Mouse (Mus musculus) cortical plate, adult 2 months (tissue): ENCODE results near the gene Nbea. TPM values are rescaled to one million over a fixed set of nuclear protein-coding genes. Genes with fewer than 3 reads are reported as not detected.

Source experiments
- H3K27ac ChIP-seq: fragments of 200-500 bp; 2 replicates; pipeline ENCODE4 v1.5.1; 2012; ENCODE audit warnings: low read length, control low read depth, inconsistent platforms; ENCODE audit not compliant: insufficient read depth
- H3K4me1 ChIP-seq: fragments of 200-500 bp; 2 replicates; pipeline ENCODE4 v1.6.1; 2011; ENCODE audit warnings: low read length; ENCODE audit not compliant: control insufficient read depth, insufficient read depth
- H3K4me3 ChIP-seq: fragments of 200-500 bp; 2 replicates; pipeline ENCODE4 v1.5.1; 2011; ENCODE audit warnings: mild to moderate bottlenecking, low read length, control low read depth; ENCODE audit not compliant: insufficient read depth
- CTCF ChIP-seq: fragments of 200-500 bp; IDR thresholded peaks from 2 replicates; pipeline ENCODE4 v1.5.1; 2011; ENCODE audit warnings: mild to moderate bottlenecking, control low read depth, low read length; ENCODE audit not compliant: insufficient read depth; ENCODE audit errors: extremely low read depth
- POLR2A ChIP-seq: fragments of 200-500 bp; IDR thresholded peaks from 2 replicates; pipeline ENCODE4 v1.6.1; 2011; ENCODE audit warnings: mild to moderate bottlenecking, low read length, control low read depth; ENCODE audit not compliant: insufficient read depth; ENCODE audit errors: extremely low read depth
- polyA plus RNA-seq: library from polyadenylated mRNA; depleted of rRNA; stranded (reverse); fragments of >200 nt; gene quantifications from 2 replicates; pipeline ENCODE4 v1.2.3, GENCODE M21; 2012; rRNA removed

Nbea gene
- 115 and 123 TPM in 2 replicates for polyA plus RNA-seq

DNA sequence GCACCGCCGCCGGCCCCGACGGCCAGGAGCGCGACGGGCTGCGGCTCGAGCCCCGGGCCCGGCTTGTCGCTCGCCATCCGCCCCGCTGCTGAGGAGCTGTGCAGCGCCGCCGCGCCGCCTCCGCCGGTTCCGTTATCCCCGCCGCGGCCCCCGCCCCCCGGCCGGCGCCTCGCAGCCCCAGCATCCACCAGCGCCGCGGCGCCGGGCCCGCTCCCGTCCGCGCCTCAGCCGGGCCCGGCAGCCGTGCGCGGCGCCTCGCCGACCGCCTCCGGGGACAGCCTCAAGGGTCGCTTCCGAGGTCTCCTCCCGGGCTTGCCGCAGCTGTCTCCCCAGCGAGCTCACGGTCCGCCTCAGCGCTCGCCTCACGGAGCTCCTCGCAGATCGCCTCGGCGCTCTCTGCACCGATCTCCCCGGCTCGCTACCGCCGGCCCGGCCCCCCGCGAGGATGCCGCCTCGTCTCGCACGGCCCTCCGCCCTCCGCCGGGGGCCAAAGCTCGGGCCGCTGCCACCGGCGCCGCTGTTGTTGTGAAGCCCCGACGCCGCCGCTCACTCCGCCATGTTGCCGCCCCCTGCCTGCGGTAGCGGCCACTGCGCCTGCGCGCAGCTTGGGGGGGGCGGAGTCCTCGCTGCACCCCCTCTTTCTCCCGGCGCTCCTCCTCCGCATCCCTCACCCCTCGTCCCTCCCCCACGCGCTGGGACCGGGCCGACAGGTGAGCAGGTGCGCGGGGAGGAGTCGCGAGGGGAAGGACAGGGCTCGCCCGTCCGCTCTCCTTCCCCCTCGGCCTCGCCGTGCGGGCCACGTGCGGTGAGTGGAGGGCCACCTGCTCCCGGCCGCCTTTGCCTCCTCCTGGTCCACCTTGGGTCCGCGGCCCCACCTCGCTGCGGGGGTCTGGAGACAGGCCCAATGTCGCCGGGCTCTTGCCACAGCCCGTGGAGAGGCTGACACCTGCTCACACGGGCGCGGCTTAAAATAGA, at the start of gene Nbea:
Nbea (minus strand) TSS at position 543 of the 975 bp plus-strand sequence.
- Histone ChIP-seq H3K4me3 (peak within 1 kb of the TSS; percentile 70), H3K4me1 (no peaks in the 10 kb centered on the region), H3K27ac (peak within 1 kb of the TSS; percentile 100)
- TF ChIP-seq CTCF = no peak
- TF ChIP-seq POLR2A = peak; percentile 67; the same call in 1 of the 2 replicates

DNA sequence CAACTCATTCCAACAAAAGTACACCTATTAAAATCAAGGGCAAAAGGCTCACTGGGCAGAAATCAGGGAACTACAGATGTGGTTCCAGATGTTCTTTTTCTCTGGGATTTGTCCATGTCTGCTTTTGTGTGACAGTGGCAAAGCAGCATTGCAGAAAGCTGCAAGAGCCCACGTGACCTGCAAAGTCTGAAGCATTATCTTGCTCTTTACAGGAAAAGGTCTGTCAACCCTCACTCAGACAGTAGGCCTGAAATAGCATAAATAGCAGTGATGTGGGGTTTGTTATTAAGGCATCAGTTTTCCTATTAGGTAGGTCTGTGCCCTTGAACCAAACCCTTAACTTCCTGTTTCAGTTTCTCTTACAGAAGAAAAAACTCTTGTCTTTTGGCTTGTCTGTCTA, 45.8 kb upstream of the Nbea start:
- TF ChIP-seq CTCF = no peak

DNA sequence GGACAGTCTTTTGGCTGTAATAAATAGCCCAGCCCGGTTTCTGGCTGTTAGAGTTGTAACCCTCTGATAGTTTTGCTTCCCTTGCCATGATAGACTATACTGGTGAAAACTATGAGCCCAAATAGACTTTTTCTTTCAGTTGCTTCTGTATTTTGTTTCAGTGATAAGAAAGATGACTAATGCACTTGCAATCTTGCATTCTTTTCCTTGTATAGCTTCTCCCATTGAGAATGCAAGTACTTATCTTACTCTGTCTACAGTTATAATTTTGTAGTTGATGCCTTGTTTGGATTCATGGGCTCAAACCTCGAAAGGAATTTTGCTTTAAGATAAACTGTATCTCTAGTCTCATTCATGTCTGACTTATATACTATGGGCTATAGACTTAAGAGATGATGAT, 32.5 kb upstream of the Nbea start:
- Histone ChIP-seq H3K4me3 (no peak overlapping the region), H3K27ac (no peak overlapping the region), H3K4me1 (no peaks in the 10 kb centered on the region)
- TF ChIP-seq CTCF (no peak), POLR2A (no peak)

More for the DNA sequence above, 45.8 kb upstream of the Nbea start:
- H3K4me3 ChIP-seq = no peak overlapping the region
- H3K27ac ChIP-seq = no peak overlapping the region
- H3K4me1 ChIP-seq = no peaks in the 10 kb centered on the region

DNA sequence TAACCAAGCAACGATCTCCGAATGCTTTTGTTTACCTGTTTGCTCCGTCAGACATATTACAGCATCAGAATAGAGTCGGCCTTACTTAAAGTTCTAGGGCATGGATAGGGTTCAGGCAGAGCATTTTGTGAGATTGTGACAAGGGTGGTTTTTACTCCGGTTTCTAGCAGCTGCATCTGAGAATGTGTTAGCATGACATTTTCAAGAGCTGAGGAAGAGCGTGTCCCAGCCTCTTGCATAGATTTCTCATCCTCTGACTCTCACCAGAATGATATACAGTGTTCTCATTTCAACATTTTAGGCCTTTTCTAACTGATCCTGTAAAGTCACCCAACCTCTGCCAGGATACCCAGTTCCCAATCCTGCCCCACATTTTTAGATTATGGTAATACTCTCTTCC, 20.5 kb upstream of the Nbea start:
- Histone ChIP-seq H3K27ac (peak overlapping the region; percentile 76; the same call in 1 of the 2 replicates), H3K4me1 (peaks cover 2% of the 10 kb centered on the region), H3K4me3 (no peak overlapping the region)
- TF ChIP-seq CTCF (no peak), POLR2A (no peak)

- Histone ChIP-seq H3K4me3 (no peak overlapping the region), H3K4me1 (no peaks in the 10 kb centered on the region), H3K27ac (no peak overlapping the region)
- TF ChIP-seq POLR2A (no peak), CTCF (no peak)
Measured at GRCm38 (mm10) chr3:56188238-56188637, 4.7 kb upstream of the Nbea start.

GRCm38 (mm10) chr3:56187131-56187779, 3.8 kb upstream of the Nbea start:
- Histone ChIP-seq H3K4me1 (no peaks in the 10 kb centered on the region), H3K27ac (no peak overlapping the region), H3K4me3 (no peak overlapping the region)
- TF ChIP-seq CTCF = no peak
- no peak for TF ChIP-seq POLR2A

- no peak for TF ChIP-seq CTCF
- TF ChIP-seq POLR2A = no peak
- peak overlapping the region; percentile 70 for H3K4me3 ChIP-seq
Measured at GRCm38 (mm10) chr3:56182371-56183158, 936 bp downstream of the Nbea start.

GRCm38 (mm10) chr3:56181991-56182370, 1.5 kb downstream of the Nbea start:
- Histone ChIP-seq H3K4me1 (no peaks in the 10 kb centered on the region; the same call in 1 of the 2 replicates), H3K4me3 (peak overlapping the region; percentile 70), H3K27ac (peak overlapping the region; percentile 81; the same call in 1 of the 2 replicates)
- TF ChIP-seq CTCF = no peak
- TF ChIP-seq POLR2A = no peak

More at GRCm38 (mm10) chr3:56182371-56183158, 936 bp downstream of the Nbea start:
- Histone ChIP-seq H3K4me1 (no peaks in the 10 kb centered on the region), H3K27ac (peak overlapping the region; percentile 100)

GRCm38 (mm10) chr3:56181025-56181424, 2.5 kb downstream of the Nbea start:
- no peak for TF ChIP-seq CTCF
- TF ChIP-seq POLR2A = no peak
- no peaks in the 10 kb centered on the region; the same call in 1 of the 2 replicates for H3K4me1 ChIP-seq
- H3K27ac ChIP-seq = no peak overlapping the region
- H3K4me3 ChIP-seq = peak overlapping the region; percentile 70
